Mouse (Mus musculus) left cerebral cortex, postnatal 4 days (tissue): ENCODE data around the gene Sdc3. TPM values are rescaled to one million over a fixed set of nuclear protein-coding genes. Genes with fewer than 3 reads are reported as not detected.

ENCODE experiments used
- DNase-seq: peaks from one replicate; pipeline ENCODE4 v3.0.0-alpha.2; 2022
- intact Hi-C: fragments of 180-260 bp; cut with DNase I; formaldehyde crosslinking; loops from one replicate; pipeline ENCODE4 v1.15.1; 2025
- total RNA-seq, 2 experiments: library from RNA; stranded (reverse); gene quantifications; 2 replicates each; pipeline ENCODE4 v1.2.3; 2021

Sdc3 gene
- 100 to 1,000 TPM; 455 to 494 TPM for total RNA-seq

DNA sequence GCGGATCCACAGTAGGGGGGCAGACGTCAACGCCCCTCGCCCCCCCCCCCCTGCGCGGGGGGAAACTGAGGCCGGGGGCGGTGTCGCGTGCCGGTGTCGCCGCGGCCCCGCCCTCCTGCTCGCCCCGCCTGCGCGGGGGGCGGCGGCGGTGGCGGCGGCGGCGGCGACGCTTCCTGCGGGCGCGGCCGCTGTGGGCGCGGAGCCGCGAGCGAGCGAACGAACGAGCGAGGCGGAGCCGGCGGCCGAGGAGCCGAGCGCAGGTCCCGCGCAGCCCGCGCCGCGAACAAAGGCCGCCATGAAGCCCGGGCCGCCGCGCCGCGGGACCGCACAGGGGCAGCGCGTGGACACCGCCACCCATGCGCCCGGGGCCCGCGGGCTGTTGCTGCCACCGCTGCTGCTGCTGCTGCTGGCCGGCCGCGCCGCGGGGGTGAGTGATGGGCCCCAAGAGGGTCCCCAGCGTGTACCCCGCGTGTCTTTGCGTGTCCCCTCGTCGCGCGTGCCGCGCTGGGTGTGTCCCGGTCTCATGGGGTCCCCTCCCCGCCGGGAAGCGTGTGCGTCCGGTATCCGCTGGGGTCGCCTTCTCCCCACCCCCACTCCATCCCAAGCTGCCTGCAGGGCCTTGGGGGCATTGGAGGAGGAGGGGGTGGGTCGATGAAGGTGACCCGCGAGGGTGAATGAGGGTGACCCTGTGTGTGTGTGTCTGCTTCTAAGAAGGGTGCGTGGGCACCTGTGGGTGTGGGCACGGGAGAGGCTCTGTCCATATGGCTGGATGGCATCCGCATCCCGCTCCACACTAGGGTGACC, at the start of gene Sdc3:
TSS of gene Sdc3 (plus strand) at position 162 of the 804 bp plus-strand sequence.
- peak; percentile 42 for DNase-seq
- intact Hi-C loops = loop anchor here (5.0 to 10.0 kb wide), 2 partner anchors 85 to 1052 kb away; partner anchors contain the start of gene Mecr

DNA sequence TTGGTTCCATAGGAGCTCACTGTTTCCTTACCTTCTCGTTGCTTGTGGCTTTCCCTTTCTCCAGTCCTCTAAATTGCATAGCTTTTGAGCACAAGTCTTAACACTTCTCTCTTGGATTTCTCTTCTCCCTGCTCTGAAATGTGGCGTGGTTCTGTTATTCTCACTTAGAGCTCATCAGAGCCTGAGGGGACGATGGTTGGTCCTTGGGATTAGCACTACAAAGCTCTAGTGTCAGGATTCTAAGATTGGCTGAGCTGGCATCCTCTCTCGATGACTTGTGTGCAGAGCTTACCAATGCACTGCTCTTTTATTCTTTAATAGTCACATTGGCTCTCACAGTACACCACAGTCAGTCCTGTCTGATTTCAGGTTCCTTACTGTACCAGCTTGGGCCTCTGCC, 48.3 kb upstream of the Sdc3 start:
- no peak for DNase-seq
- intact Hi-C loops = no loop called here

DNA sequence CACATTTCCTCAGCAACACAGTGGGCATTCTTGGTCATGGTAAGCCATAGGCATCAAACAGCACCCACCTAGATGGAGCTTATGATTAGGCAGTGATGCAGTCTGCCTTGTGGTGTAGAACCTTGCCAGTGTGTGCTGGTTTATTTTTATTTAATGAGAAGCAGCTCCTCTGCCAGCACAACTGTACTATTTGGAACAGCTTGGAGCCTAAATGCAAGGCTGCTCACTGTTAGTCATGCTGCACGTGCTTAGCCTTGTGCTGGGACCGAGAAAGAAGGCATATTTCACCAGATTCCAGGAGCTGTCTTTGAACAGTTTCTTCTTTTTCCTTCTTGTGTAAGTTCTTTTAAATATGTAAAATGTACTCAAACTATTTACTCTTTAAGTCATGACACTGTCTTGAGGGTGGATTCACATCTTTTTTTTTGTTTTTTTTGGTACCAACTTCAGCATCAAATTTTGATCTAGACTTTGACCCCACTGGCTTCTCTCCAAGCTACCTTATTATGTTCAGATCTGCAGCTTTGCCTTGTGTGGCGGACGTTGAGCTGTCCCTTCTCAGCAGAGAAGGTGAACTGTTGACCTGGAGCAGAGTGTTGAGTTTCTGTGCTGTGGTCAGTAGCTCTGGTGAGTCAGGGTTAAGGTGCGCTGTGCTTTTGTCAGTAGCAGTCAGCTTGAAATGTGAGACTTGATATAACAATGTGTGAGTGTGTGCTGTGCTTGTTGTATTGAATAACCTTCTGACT, 46.6 kb upstream of the Sdc3 start:
- intact Hi-C loops = no loop called here
- no peak for DNase-seq

DNA sequence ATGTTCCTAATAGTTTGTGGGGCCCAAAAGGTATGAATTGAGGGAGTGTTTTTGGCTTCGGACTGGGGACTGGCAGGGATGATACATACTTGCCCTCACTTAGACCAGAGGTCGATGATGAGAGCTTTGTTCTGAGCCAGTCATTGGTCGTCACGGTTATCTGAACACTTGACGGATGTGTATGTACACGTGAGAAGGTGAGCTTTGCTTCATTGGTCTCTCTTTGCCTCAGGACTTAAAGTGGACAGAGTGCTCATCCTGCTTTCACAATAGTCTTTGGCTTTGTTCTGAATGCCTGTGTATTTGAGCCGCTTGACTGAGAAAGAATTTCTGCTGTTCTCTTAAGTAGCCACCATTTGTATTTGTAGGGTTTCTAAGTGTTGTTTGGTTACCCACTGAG, 42.8 kb upstream of the Sdc3 start:
- DNase-seq = no peak

DNA sequence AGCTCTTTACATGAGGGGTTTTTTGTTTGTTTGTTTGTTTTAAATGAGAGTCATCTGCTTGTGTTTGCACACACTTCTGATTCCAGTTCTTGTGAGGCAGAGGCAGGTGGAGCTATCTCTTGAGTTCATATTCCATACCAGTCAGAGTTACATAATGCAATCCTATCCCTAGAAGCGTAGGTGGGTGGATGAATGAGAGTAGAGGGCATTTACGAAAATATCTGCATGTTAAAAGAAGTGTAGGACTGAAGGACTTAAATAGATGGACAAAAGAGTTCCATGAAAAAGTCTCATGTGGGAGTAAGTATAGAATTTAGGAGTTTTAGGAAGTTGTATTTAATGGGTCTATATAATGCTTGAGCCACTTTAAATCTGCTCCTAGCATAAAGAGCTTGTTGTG, 40.4 kb upstream of the Sdc3 start:
- intact Hi-C loops = no loop called here
- DNase-seq = no peak

More for the DNA sequence above, 42.8 kb upstream of the Sdc3 start:
- intact Hi-C loops = no loop called here

DNA sequence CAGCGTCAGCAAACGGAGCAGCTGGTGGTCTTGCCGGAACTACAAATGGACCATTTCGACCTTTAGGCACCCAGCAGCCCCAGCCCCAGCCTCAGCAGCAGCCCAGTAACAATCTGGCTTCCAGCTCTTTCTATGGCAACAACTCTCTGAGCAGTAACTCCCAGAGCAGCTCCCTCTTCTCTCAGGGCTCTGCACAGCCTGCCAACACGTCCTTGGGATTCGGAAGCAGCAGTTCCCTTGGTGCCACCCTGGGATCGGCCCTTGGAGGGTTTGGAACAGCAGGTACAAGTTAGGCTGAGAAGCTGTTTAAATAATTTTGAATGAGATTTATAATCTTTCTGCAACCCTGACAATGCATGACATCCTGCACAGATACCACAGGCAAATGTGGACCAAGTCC, 39.7 kb upstream of the Sdc3 start:
- no peak for DNase-seq
- intact Hi-C loops = no loop called here

DNA sequence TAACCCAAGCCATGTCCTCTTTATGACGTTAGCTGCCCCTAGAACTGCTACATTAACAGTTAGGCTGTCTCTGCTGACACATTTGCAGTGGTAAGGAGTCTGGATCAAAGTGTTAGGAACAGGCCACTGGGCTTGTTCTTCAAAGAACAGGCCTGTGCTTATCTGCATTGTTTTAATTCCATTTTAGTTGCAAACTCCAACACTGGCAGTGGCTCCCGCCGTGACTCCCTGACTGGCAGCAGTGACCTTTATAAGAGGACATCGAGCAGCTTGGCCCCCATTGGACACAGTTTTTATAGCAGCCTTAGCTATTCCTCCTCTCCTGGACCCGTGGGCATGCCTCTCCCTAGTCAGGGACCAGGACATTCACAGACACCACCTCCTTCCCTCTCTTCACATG, 38.6 kb upstream of the Sdc3 start:
- intact Hi-C loops = no loop called here

DNA sequence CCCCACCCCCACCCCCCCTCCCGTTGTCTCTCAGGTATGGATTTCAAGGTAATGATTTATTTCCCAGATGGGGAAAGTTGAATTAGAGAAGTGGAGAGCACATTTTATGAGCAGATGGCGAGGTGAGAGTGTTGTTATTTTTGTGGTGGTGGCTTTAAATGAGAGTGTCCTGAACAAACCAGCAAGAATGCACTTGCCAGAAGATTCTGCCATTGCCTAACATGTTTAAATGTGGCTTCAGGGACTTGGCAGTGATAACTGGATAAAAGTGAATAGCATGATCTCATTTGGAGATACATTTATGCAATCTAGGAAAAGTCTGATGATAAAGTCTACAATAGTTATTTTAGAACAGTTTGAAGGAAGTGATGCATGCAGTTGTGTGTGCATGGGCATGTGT, 37.6 kb upstream of the Sdc3 start:
- intact Hi-C loops = no loop called here
- DNase-seq = no peak

More for the DNA sequence above, 38.6 kb upstream of the Sdc3 start:
- DNase-seq = no peak

DNA sequence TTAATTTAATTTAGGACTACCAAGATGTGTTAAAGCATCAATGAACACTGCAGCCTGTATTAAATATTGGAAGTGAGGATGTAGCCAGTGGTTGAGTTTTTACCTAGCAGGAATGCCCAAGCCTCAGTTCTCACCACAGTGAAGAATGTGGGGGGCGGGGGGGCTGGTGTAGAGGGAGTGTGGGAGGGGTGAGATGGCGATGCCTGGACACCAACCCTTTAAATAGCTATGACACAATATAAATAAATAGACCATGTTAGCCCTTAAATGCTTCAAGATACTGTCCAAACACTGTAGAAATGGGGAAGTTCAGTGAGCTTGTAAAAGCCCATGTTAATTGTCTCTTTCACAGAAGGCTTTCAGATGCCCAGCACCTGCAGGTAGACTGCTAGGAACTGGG, 32.5 kb upstream of the Sdc3 start:
- intact Hi-C loops = no loop called here
- DNase-seq = no peak

DNA sequence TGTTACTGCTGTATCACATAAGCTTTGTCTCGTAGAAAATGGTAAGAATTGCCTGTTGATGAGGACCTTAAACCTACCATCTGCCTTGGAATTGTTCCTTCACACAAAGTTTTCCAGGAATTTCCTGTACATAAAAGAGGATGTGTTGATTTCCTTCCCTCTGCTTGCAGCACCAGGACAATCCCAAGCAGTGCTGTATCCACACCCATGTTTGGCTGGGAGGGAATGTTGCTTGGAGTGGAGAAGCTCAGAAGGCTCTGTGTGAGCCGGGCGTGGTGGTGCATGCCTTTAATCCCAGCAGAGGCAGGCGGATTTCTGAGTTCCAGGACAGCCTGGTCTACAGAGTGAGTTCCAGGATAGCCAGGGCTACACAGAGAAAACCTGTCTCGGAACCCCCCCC, 30.5 kb upstream of the Sdc3 start:
- intact Hi-C loops = no loop called here
- no peak for DNase-seq

DNA sequence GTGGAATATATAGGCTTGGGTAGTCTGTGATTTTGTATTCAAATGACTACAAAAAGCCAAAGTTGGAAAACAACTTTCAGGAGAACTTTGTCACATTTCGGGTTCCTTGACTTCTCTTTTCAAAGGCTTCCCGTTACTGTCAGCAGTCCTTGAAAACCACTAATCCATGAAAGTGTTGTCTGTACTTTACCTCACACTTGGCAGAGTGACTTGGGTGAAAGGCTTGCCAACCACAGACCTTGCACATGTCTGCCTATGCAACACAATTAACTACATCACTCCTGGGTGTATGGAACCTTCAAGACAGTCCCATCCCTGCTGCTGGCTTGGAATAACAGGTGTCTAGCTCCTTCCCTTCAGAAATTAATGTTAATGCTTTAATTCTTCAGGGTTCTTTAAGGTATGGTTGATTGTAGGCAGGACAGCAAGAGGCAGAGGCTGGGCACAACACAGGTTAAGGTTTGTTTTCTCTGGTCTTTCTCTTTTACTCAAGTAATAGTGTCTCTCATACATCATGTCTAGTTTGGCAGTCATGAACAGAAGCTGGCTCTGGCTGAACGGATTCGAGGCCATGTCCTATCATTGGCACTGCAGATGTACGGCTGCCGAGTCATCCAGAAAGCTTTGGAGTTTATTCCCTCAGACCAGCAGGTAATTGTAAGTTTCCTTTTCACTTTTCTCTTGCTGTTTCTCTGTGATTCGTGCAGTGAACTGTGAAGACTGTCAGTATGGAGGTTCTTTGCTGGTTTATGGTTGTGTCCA, 26.8 kb upstream of the Sdc3 start:
- intact Hi-C loops = no loop called here
- DNase-seq = no peak

DNA sequence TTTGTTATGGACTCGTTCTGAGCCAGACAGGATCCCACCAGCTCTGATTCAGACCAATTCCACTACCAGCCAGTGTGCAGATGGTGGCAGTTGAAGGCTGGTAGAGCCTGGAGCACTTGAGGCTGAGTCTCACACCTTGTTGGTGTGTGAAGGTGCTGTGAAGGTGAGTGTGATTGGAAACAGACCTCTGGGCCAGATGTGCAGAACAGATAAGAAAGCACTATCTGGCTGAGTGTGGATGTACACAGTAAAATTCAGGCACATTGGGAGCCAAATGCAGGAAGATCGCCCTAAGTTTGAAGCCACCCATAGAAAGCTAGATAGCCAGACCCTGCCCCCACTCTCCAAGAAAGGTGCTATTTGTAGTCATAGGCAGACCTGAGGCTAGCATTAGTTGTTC, 25.9 kb upstream of the Sdc3 start:
- no peak for DNase-seq
- intact Hi-C loops = no loop called here

DNA sequence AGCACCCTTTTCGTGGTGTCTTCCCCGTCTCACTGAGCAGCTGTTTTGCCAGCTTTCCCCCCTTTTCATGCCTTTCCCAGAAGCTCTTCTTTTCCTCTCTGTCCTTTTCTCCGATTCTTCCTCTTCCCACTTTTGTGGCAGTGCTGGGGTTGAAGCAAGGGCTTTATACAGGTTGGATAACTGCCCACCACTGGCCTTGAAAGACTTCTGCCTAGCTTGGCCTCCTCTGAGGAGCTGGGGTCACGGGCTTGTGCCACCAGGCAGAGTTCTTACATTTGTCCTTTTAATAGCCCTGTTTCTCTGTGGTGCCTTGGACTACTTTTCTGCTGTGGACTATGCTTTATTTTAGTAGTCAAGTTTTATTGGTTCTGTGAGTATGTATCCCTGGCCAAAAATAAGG, 25.4 kb upstream of the Sdc3 start:
- intact Hi-C loops = no loop called here
- no peak for DNase-seq

DNA sequence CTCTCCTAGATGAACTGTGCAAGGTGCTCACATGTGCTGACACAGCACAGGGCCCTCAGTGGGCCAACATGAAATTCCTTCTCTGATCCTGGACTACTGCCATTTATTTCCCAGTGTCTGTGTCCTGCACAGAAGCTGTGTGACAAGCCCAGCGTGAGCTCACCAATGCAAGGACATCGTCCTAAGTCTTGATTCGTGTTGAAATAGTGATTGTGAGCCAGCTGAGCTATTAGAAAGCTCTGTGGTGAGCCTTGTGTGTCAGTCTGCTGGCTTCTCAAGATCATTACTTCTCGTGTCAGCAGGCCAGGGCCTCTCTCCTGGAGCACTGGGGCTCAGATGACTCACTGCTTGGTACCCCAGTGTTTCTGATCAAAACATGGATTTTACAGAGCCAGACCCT, 18.4 kb upstream of the Sdc3 start:
- intact Hi-C loops = no loop called here
- no peak for DNase-seq

DNA sequence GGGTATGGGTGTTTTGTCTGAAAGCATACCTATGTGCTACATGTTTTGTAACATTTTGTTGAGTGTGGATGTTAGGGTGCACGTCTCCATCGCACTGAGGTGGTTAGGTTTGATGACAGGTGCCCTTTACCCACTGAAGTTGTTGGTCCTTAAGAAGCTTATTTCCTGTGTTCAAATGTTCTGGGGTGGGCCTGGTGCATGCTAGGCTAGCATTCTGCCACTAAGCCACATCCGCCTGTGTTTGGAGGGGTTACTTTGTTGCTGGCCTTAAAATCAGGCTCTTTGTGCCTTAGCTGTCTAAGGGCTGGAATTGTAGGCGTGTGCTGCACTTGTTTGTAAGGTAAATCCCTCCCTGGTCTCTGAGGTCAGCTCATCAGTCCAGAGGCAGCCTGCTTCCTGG, 17.5 kb upstream of the Sdc3 start:
- DNase-seq = no peak
- intact Hi-C loops = no loop called here

DNA sequence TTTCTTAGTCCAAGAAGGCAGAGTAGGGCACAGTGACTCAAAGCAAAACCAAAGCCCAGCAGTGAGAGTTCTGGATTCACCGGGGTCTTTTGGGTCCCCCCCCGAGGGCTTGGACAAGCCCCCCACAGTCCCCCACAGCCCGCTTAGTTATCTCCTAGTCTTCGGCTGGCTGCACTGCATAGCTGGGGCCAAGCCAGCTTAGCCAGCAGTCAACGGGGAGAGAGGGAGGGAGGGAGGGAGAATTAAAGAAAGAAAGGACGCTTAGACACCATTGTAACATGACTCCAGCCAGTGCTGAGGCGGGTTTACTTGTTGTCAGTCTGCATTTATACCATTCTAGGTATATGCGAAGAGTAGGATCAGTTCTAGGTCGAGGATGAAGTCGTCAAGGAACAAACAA, 14.7 kb upstream of the Sdc3 start:
- no peak for DNase-seq
- intact Hi-C loops = no loop called here

DNA sequence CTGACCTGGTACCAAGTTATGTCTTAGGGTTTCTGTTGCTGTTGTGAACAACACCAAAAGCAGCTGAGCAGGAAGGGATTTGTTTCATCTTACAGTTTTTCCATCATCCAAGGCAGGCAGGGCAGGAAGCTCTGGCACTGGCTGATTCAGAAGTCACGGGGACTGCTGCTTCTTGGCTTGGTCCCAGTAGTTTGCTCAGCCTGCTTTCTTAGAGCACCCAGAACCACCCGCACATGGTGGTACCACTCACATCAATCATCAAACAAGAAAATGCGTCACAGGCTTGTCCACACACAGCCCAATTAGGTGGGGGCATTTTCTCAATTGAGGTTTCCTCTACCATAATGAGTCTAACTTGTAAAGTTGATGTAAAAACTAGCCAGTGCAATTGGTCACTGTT, 13.3 kb upstream of the Sdc3 start:
- intact Hi-C loops = no loop called here
- DNase-seq = no peak

DNA sequence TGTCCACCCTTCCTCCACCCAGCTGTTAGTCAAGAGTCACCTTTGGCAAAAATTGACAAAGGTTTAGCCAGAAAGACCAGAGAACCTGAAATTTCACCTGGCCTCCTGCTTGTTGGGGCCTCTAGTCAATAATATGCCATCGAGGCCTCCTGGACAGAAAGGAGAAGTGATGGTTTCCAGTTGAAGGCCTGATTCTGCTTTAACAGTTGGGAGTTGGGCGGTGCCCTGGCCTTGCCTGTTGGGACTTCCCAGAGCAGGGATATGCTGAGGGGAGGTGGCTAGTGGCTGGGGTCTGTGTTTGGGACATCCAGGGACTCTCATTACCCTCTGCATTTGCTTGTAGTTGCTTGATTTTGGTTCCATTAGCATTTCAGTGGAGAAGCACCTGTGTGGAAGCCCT, 9.8 kb upstream of the Sdc3 start:
- no peak for DNase-seq
- intact Hi-C loops = no loop called here

DNA sequence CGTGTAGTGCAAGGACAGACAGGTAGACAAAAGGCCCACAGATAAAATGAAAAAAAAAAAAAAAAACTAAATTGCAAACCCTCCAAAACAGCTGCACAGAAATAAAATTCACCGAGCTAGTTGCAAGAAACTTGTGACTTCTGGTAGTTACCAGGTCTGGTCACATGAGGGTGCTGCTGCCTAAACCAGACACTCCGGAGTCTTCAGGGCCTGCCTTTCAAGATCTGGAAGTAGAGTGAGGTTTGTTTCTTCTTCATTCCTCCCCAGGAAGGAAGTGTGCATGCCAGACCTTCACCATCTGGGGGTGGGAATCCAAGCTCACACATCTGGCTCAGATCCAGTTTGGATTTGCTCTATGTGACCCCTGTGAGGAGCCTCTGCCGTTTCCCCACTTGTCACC, 7.6 kb upstream of the Sdc3 start:
- DNase-seq = peak; percentile 71
- intact Hi-C loops = loop anchor here (2.0 to 5.0 kb wide), 2 partner anchors 108 to 163 kb away; no protein-coding TSS in a partner anchor

DNA sequence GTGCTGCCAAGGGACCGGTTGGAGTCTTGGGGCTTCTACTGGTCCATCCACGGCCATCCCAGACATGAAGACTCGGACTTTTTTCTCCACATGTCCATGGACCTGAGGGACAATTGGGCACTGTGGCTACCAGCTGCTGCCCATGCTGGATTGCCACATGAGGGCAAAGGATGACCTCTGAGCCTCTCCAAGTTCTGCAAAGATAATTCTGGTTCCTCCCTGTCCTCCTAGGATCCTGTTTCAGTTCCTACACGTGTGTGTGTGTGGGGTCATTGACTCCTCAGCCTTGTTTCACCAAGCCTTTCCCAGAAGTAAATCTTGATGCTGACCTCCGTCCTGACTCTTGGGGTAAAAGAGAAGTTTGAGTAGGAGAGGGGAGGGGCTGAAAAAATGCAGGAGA, 4.8 kb upstream of the Sdc3 start:
- intact Hi-C loops = loop anchor here (5.0 kb wide), 1 partner anchor 160 kb away; no protein-coding TSS in a partner anchor

DNA sequence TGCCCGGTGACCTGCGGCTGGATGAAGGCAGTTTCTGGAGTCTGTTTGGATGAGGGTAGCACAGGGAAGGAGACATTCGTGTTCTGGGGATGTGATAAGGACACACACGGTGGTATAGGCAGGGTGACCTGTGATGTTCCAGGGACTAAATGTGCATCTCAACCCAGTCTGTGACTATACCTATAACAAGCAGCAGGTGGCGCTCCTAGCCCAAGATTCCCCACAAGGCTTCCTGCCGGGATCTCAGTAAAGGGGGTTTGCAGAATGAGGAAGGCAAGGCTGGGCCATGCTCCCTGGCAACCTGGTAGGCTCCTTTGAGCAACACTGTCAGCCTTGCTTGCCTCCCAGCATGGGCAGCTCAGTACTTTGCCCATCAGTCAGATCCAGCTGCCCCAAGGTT, 2.2 kb upstream of the Sdc3 start:
- intact Hi-C loops = loop anchor here (5.0 to 10.0 kb wide), 2 partner anchors 87 to 1055 kb away; partner anchors contain the start of gene Mecr
- DNase-seq = peak; percentile 89

More for the DNA sequence above, 4.8 kb upstream of the Sdc3 start:
- DNase-seq = no peak
